Mouse (Mus musculus): ENCODE data around the gene C130050O18Rik. TPM values are rescaled to one million over a fixed set of nuclear protein-coding genes. Genes with fewer than 3 reads are reported as not detected.
A peak's percentile ranks its signal among the peaks of the same experiment; 100 is the strongest.

Gene C130050O18Rik
- polyA plus RNA-seq, 1 experiment from 2014 or later = 0.23 TPM

- DNase-seq (ENCODE audit: low spot score) (no peak), ATAC-seq (replicated peaks; ENCODE audit: low FRiP score) (no peak)
- Histone ChIP-seq H3K36me3 (ENCODE audit: control insufficient read depth, insufficient read depth, low read length) (no peaks in the 10 kb centered on the region), H3K9ac (ENCODE audit: low read length) (no peak overlapping the region), H3K9me3 (ENCODE audit: control insufficient read depth, low read length) (no peaks in the 10 kb centered on the region), H3K4me2 (ENCODE audit: low read depth, low read length, severe bottlenecking) (no peak overlapping the region), H3K27me3 (ENCODE audit: control insufficient read depth, insufficient read depth, low read length) (no peaks in the 10 kb centered on the region), H3K27ac (ENCODE audit: low read depth, low read length) (no peak overlapping the region), H3K4me1 (replicated peaks; ENCODE audit: control insufficient read depth, insufficient read depth, low read length) (no peaks in the 10 kb centered on the region), H3K4me3 (ENCODE audit: low read depth, low read length) (no peak overlapping the region)
- WGBS = 81% methylated on average over 4 of the region's 4 CpGs
Measured at GRCm38 (mm10) chr5:139464874-139465273, 59.8 kb downstream of the C130050O18Rik start.

MicroRNAs encoded within 50 kb of the gene (microRNA counts, 519-probe panel; counts per million panel counts)
- microRNA mmu-miR-339-3p (31.2 counts per million), microRNA mmu-miR-339-5p (31.2 counts per million)

Small RNA genes within 50 kb of the gene (microRNA-seq; reads per million reads assigned to microRNA genes)
- 535 reads per million, percentile 60 among the genes with 10 or more reads in this experiment for gene Mir339 (ENCODE audit: insufficient number of aligned reads)

Other genes with a start within 250 kb of the C130050O18Rik start
- gene Sun1, start 204.6 kb upstream of the C130050O18Rik start, polyA plus RNA-seq (2014; fragmentation: Nextera tagmentation; extraction: Ambion mirVana) = 50.7 and 56.2 TPM in 2 replicates
- 148 and 150 TPM in 2 replicates for gene Get4, start 153.0 kb upstream of the C130050O18Rik start, polyA plus RNA-seq (2014; fragmentation: Nextera tagmentation; extraction: Ambion mirVana)
- gene Adap1, start 79.7 kb upstream of the C130050O18Rik start, polyA plus RNA-seq (2014; fragmentation: Nextera tagmentation; extraction: Ambion mirVana) = 1.9 and 2.0 TPM in 2 replicates
- gene Cox19, start 53.9 kb upstream of the C130050O18Rik start, polyA plus RNA-seq (2014; fragmentation: Nextera tagmentation; extraction: Ambion mirVana) = 103 and 130 TPM in 2 replicates
- gene Cyp2w1, start 52.7 kb upstream of the C130050O18Rik start, polyA plus RNA-seq (2014; fragmentation: Nextera tagmentation; extraction: Ambion mirVana) = not detected in 2 replicates
- gene Gpr146, start 27.6 kb upstream of the C130050O18Rik start, polyA plus RNA-seq (2014; fragmentation: Nextera tagmentation; extraction: Ambion mirVana) = 1.8 and 1.9 TPM in 2 replicates
- gene Gper1, start 17.9 kb downstream of the C130050O18Rik start, polyA plus RNA-seq (2014; fragmentation: Nextera tagmentation; extraction: Ambion mirVana) = 1.7 and 1.9 TPM in 2 replicates
- 38.5 and 47.5 TPM in 2 replicates for gene 3110082I17Rik, start 55.2 kb downstream of the C130050O18Rik start, polyA plus RNA-seq (2014; fragmentation: Nextera tagmentation; extraction: Ambion mirVana)
- gene Zfand2a, start 79.3 kb downstream of the C130050O18Rik start, polyA plus RNA-seq (2014; fragmentation: Nextera tagmentation; extraction: Ambion mirVana) = 6.4 and 7.9 TPM in 2 replicates
- gene Uncx, start 138.2 kb downstream of the C130050O18Rik start, polyA plus RNA-seq (2014; fragmentation: Nextera tagmentation; extraction: Ambion mirVana) = 27.3 and 28.2 TPM in 2 replicates